Comparison of ENCODE assay signal across 15 mouse cellular contexts in the genomic region with DNA sequence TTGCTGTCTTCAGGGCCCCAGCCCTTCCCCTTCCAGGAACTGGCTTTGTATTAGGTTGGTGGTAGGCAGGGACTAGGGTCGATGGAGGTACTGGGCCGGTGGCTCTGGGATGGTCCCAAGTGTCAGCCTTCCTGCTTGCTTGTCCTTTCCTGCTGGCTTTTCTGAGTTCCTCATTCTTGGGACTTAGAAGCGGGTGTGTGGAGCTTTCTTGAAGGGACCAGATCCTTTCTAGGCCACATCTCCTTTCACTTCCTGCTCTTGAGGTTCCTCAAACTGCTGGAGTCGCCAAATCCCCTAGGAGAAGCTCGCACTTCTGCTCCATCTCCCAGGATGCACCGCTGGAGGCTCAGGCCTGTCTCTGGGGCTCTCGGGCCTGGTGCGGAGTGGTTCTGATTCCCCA. TPM values are rescaled to one million over a fixed set of nuclear protein-coding genes. Genes with fewer than 3 reads are reported as not detected.
A peak's percentile ranks its signal among the peaks of the same experiment; 100 is the strongest.
DNase-seq lines count a peak whose midpoint lies in the region; TF ChIP-seq lines count a peak whose summit lies in the region.
"Had no signal": no experiment of that assay in that cellular context is flagged by ENCODE, and none has a peak within 500 bp of the region (broad histone marks: within the 10 kb centered on the region; RNA-seq: fewer than 3 reads in every experiment).

No protein-coding gene starts in this region.

- H3K9ac ChIP-seq in CH12.LX (ENCODE audit: insufficient read depth, low read depth) (no peak overlapping the region; the same call in 1 of the 2 replicates), ES-E14 (ENCODE audit: insufficient read depth, low read depth, low read length, poor library complexity, severe bottlenecking) (peak overlapping the region; percentile 47; the same call in 1 of the 2 replicates)
- H3K9ac ChIP-seq: stomach, embryonic 15.5 days had no signal

- peak; percentile 17; the same call in 1 of the 2 replicates for TF ChIP-seq POLR2A in CH12.LX (IDR thresholded peaks at IDR 0.05; ENCODE audit: low read depth, low read length)

- H3K36me3 ChIP-seq in CH12.LX (replicated peaks in 1 of 2; ENCODE audit: control insufficient read depth in 1 of 2, insufficient read depth in 1 of 2, low read length in 1 of 2) = no peaks in the 10 kb centered on the region
- H3K36me3 ChIP-seq in ES-E14 (ENCODE audit: control insufficient read depth, insufficient read depth, low read length, poor library complexity, severe bottlenecking) = no peaks in the 10 kb centered on the region
- H3K36me3 ChIP-seq: stomach, embryonic 15.5 days had no signal

- H3K27me3 ChIP-seq in CH12.LX (replicated peaks) = peaks cover 1% of the 10 kb centered on the region
- H3K27me3 ChIP-seq: stomach, embryonic 15.5 days had no signal

- DNase-seq in layer of hippocampus, adult 9-11 months = peak; percentile 45
- DNase-seq in layer of hippocampus, postnatal 14 days (ENCODE audit: low spot score in 2 of 2) = no peak
- DNase-seq in CH12.LX (ENCODE audit: extremely low read depth) (peak; percentile 60), ES-E14 (ENCODE audit: low read depth, low spot score) (no peak)
- peak; percentile 44 for DNase-seq in lung, postnatal 36 days
- DNase-seq in adrenal gland, postnatal 4 days (ENCODE audit: low spot score in 2 of 2) = no peak
- no peak for DNase-seq in adrenal gland, postnatal 25 days
- DNase-seq: cerebellum, adult 9-10 months; kidney, postnatal 10 days; right cerebral cortex, postnatal 25 days had no signal

- H3K4me3 ChIP-seq in CH12.LX (replicated peaks in 1 of 3; ENCODE audit: low read depth in 2 of 3, low read length in 2 of 3, poor library complexity in 1 of 3) (peak overlapping the region in 1 of 3 experiments; percentile 4), ES-E14 (ENCODE audit: insufficient read depth in 1 of 2, low read depth in 1 of 2, low read length in 2 of 2, poor library complexity in 1 of 2, severe bottlenecking in 1 of 2) (0 out of 4 replicates have a peak overlapping the region, but pooled peaks of 1 of the 2 experiments have one; percentile 13)
- H3K4me3 ChIP-seq: stomach, embryonic 15.5 days had no signal

- TF ChIP-seq RAD21 in CH12.LX (IDR thresholded peaks at IDR 0.05; ENCODE audit: low read depth, low read length) = no peak

- H3K4me1 ChIP-seq in CH12.LX (ENCODE audit: control insufficient read depth in 1 of 2, insufficient read depth in 2 of 2) = peaks cover 12 to 31% of the 10 kb centered on the region in 2 experiments
- peaks cover 2 to 3% of the 10 kb centered on the region in 2 experiments; a peak in 3 of 4 replicates for H3K4me1 ChIP-seq in ES-E14 (ENCODE audit: control insufficient read depth in 2 of 2, insufficient read depth in 2 of 2, low read length in 2 of 2, poor library complexity in 1 of 2)
- H3K4me1 ChIP-seq: stomach, embryonic 15.5 days had no signal

- no peaks in the 10 kb centered on the region for H3K79me2 ChIP-seq in CH12.LX (replicated peaks; ENCODE audit: control insufficient read depth, extremely low read depth, insufficient read depth, poor library complexity, severe bottlenecking)

- H3K9me3 ChIP-seq in CH12.LX (replicated peaks; ENCODE audit: low read length) = peaks cover 19% of the 10 kb centered on the region
- no peaks in the 10 kb centered on the region for H3K9me3 ChIP-seq in ES-E14 (ENCODE audit: control insufficient read depth, insufficient read depth, low read depth, low read length)
- H3K9me3 ChIP-seq: stomach, embryonic 15.5 days had no signal

- peak overlapping the region; percentile 22 for H3K4me2 ChIP-seq in CH12.LX (ENCODE audit: insufficient read depth, low read depth, poor library complexity, severe bottlenecking)
- H3K4me2 ChIP-seq: stomach, embryonic 15.5 days had no signal

- dilution Hi-C loops in CH12.LX (cut with MboI; ENCODE audit: extremely low pct_ligation_motif_present, extremely low pct_unique_long_range_greater_than_20kb, low sequenced_read_pairs) = no loop called here

- TF ChIP-seq CTCF in CH12.LX (conservative IDR thresholded peaks at IDR 0.05 in 1 of 2, IDR thresholded peaks at IDR 0.05 in 1 of 2; ENCODE audit: low read depth in 2 of 2, low read length in 2 of 2) = no peak

- in situ Hi-C loops in CH12.LX (cut with MboI; ENCODE audit: low pct_ligation_motif_present, low pct_unique_long_range_greater_than_20kb, low sequenced_read_pairs) (no loop called here), ES-E14 (cut with MboI; ENCODE audit: low sequenced_read_pairs in 2 of 2, unreplicated experiment in 2 of 2) (no loop called here)

- no peak overlapping the region for H3K27ac ChIP-seq in CH12.LX (ENCODE audit: insufficient read depth, low read depth)
- no peak overlapping the region for H3K27ac ChIP-seq in ES-E14 (ENCODE audit: insufficient read depth, low read depth, low read length, poor library complexity, severe bottlenecking)
- H3K27ac ChIP-seq: stomach, embryonic 15.5 days had no signal

- TF ChIP-seq EP300 in CH12.LX (IDR thresholded peaks at IDR 0.05; ENCODE audit: low read length) = peak; percentile 70

TF ChIP-seq in CH12.LX, 34 proteins besides CTCF, POLR2A, EP300 and RAD21:
- TF ChIP-seq JUND (conservative IDR thresholded peaks at IDR 0.05; ENCODE audit: low read depth, low read length) (no peak), IRF4 (IDR thresholded peaks at IDR 0.05; ENCODE audit: low read depth, low read length) (peak; percentile 35), UBTF (IDR thresholded peaks at IDR 0.05; ENCODE audit: low read depth, low read length) (no peak), TBP (conservative IDR thresholded peaks at IDR 0.05; ENCODE audit: low read depth, low read length) (no peak), MAFK (IDR thresholded peaks at IDR 0.05; ENCODE audit: insufficient replicate concordance, low read length) (no peak), PAX5 (IDR thresholded peaks at IDR 0.05; ENCODE audit: low read length) (no peak), JUN (IDR thresholded peaks at IDR 0.05; ENCODE audit: insufficient read depth, low read depth, low read length) (no peak), MEF2A (IDR thresholded peaks at IDR 0.05; ENCODE audit: borderline replicate concordance, low read depth, low read length) (no peak), NRF1 (IDR thresholded peaks at IDR 0.05; ENCODE audit: low read depth, low read length) (no peak), TCF12 (IDR thresholded peaks at IDR 0.05; ENCODE audit: low read depth, low read length) (0 out of 2 replicates have a peak, but pooled peaks have one; percentile 14), ZMIZ1 (IDR thresholded peaks at IDR 0.05; ENCODE audit: low read depth, low read length) (no peak), ZKSCAN1 (IDR thresholded peaks at IDR 0.05; ENCODE audit: borderline replicate concordance, low read depth, low read length) (no peak), ELF1 (IDR thresholded peaks at IDR 0.05; ENCODE audit: low read depth, low read length) (peak; percentile 47; the same call in 1 of the 2 replicates), SMC3 (IDR thresholded peaks at IDR 0.05; ENCODE audit: low read depth, low read length) (no peak)

TF ChIP-seq in ES-E14, 5 proteins besides CTCF, POLR2A, EP300 and RAD21:
- TF ChIP-seq ZC3H11A (IDR thresholded peaks at IDR 0.05; ENCODE audit: borderline replicate concordance, low read depth, low read length) (no peak), HCFC1 (IDR thresholded peaks at IDR 0.05; ENCODE audit: borderline replicate concordance, insufficient read depth, low read length) (no peak), ZNF384 (IDR thresholded peaks at IDR 0.05; ENCODE audit: low read depth, low read length) (no peak), MAFK (IDR thresholded peaks at IDR 0.05; ENCODE audit: insufficient read depth, low read depth, low read length) (no peak), CHD2 (IDR thresholded peaks at IDR 0.05; ENCODE audit: low read depth, low read length) (no peak)

RNA-seq across cellular contexts. Expression of a gene that starts 7.9 kb away (rescaled TPM):
- total RNA-seq in layer of hippocampus, postnatal 14 days (2021) = not detected
- total RNA-seq in CH12.LX (2012; rRNA removed) (0.17 TPM in 1 of 2 replicates, not detected in the other), CH12.LX (2014; rRNA removed) (not detected in 2 replicates), ES-E14 (2012; rRNA removed) (2.0 and 2.1 TPM in 2 replicates)
- 0.19 and 0.39 TPM in 2 replicates for polyA plus RNA-seq in CH12.LX (2012; ENCODE audit: insufficient read length, low read depth)
- total RNA-seq in adrenal gland, postnatal 4 days (2021) = 10 to 100 TPM in 1 of 2 experiments, 1 to 10 TPM in 1; 1.8 to 14.6 TPM
- total RNA-seq in adrenal gland, postnatal 25 days (2021) = 2.9 and 4.1 TPM in 2 replicates
- total RNA-seq: left cerebral cortex, adult 8-10 months had no signal
- polyA plus RNA-seq: brain, embryonic 14.5 days; embryonic facial prominence, embryonic 11.5 days had no signal

RNA-seq across cellular contexts. Expression of a gene that starts 30.7 kb away (rescaled TPM):
- 1 to 10 TPM in 1 of 2 experiments, under 1 TPM in 1; 0.88 to 1.0 TPM for total RNA-seq in layer of hippocampus, postnatal 14 days (2021)
- not detected in 2 replicates for total RNA-seq in CH12.LX (2012; rRNA removed)
- total RNA-seq in CH12.LX (2014; rRNA removed) = not detected in 2 replicates
- not detected in 2 replicates for polyA plus RNA-seq in CH12.LX (2012; ENCODE audit: insufficient read length, low read depth)
- total RNA-seq in ES-E14 (2012; rRNA removed) = 0.58 TPM in 1 of 2 replicates, not detected in the other
- total RNA-seq in adrenal gland, postnatal 4 days (2021) = 10 to 100 TPM in 1 of 2 experiments, 1 to 10 TPM in 1; 1.7 to 33.7 TPM
- 0.91 and 3.4 TPM in 2 replicates for total RNA-seq in adrenal gland, postnatal 25 days (2021)
- total RNA-seq: hematopoietic stem cell, adult 5-6 weeks had no signal

RNA-seq across cellular contexts. Expression of a gene that starts 45.6 kb away (rescaled TPM):
- 1 to 10 TPM in 1 of 2 experiments, under 1 TPM in 1; 0.55 to 1.2 TPM for total RNA-seq in layer of hippocampus, postnatal 14 days (2021)
- 0.08 TPM in 1 of 2 replicates, not detected in the other for total RNA-seq in CH12.LX (2012; rRNA removed)
- not detected in 2 replicates for total RNA-seq in CH12.LX (2014; rRNA removed)
- polyA plus RNA-seq in CH12.LX (2012; ENCODE audit: insufficient read length, low read depth) = not detected in 2 replicates
- total RNA-seq in ES-E14 (2012; rRNA removed) = 0.42 and 1.8 TPM in 2 replicates
- 1 to 10 TPM in 1 of 2 experiments, under 1 TPM in 1; 0.90 to 1.7 TPM for total RNA-seq in adrenal gland, postnatal 4 days (2021)
- total RNA-seq in adrenal gland, postnatal 25 days (2021) = 2.2 and 2.6 TPM in 2 replicates
- polyA plus RNA-seq: embryonic facial prominence, embryonic 11.5 days had no signal

Comparison
In these comparisons a context has a peak if more than half of its experiments do, and no peak if none do; other contexts are left out.
1. DNase-seq: peak in layer of hippocampus, adult 9-11 months (single experiment), CH12.LX (single experiment) and lung, postnatal 36 days (single experiment); none in layer of hippocampus, postnatal 14 days (0 of 2), ES-E14 (single experiment), adrenal gland, postnatal 4 days (0 of 2) and adrenal gland, postnatal 25 days (single experiment).